Mouse (Mus musculus): ENCODE data around the gene 1700018F24Rik.
"Not testable (repeated sequence)": the region's sequence is repeated elsewhere in the genome, so short reads cannot be mapped to it uniquely, and the experiment has no call there.

Gene 1700018F24Rik

GRCm38 (mm10) chr5:145081866-145082613, 39.2 kb downstream of the 1700018F24Rik start:
- DNase-seq (ENCODE audit: low read depth in 1 of 2, low spot score in 2 of 2), result no peak

DNA sequence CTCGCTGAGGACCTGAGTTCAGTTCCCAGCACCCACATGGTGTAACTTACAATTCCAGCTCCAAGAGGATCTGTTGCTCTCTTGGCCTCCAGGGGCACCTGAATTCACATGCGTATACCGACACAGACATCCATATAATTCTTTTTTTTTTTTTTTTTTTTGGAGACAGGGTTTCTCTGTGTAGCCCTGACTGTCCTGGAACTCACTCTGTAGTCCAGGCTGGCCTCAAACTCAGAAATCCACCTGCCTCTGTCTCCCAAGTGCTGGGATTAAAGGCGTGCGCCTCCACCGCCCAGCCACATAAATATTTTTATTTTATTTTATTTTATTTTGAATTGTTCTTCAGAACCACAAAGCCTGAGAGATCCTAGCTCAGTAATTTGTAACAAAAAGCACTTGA, 40.4 kb downstream of the 1700018F24Rik start:
- DNase-seq (ENCODE audit: low read depth in 1 of 2, low spot score in 2 of 2), result not testable (repeated sequence)

- DNase-seq (ENCODE audit: low read depth in 1 of 2, low spot score in 2 of 2), result peak; percentile 47 to 73
These were observed 41.1 kb downstream of the 1700018F24Rik start, which contains the start of the genes Arpc1a and Kpna7 for GRCm38 (mm10) chr5:145083632-145084451. TSS of gene Arpc1a (plus strand) at chr5:145083830. TSS of gene Kpna7 (minus strand) at chr5:145084030.

- DNase-seq (ENCODE audit: low read depth in 1 of 2, low spot score in 2 of 2), result no peak
These were observed 42.0 kb downstream of the 1700018F24Rik start for GRCm38 (mm10) chr5:145084822-145085221.

DNA sequence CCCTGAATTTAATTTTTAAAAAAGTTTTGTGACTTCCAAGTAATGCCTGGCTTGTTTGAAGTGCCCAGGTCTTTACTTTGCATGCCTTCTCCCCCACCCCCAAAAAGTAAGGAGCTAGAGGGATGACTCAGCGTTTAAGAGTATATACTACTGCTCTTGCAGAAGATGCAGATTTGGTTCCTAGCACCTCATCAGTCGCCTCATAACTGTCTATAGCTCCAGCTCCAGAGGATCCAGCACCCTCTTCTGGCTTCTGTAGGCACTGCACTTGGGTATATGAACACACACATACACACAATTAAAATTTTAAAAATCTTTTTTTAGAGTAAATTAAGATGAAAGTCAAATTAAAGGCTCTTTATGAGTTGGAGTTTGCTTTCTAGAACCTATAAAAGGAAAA, 45.4 kb downstream of the 1700018F24Rik start:
- no peak for DNase-seq (ENCODE audit: low read depth in 1 of 2, low spot score in 2 of 2)

- no peak for DNase-seq (ENCODE audit: low read depth in 1 of 2, low spot score in 2 of 2)
These were observed 47.1 kb downstream of the 1700018F24Rik start for GRCm38 (mm10) chr5:145089878-145090277.

Data from monocyte, adult 2 months (primary cell).